Mouse (Mus musculus): ENCODE measurements at regions not wholly inside any gene's neighbourhood (a gene's known extent, or its start where the extent isn't known, plus 50 kb on each side); places are given as distances from the start of the nearest gene placed in this dataset.
A peak's percentile ranks its signal among the peaks of the same experiment; 100 is the strongest.

GRCm38 (mm10) chr10:121150668-121151067, 116.9 kb downstream of the Wif1 start:
- peak; percentile 88 for DNase-seq (ENCODE audit: low spot score)
- peak; percentile 71 for ATAC-seq (ENCODE audit: low read depth)
- no peak overlapping the region for H3K4me2 ChIP-seq (ENCODE audit: low read depth, low read length)
- peak overlapping the region; percentile 22; the same call in 1 of the 2 replicates for H3K27ac ChIP-seq (replicated peaks; ENCODE audit: low read depth, low read length)
- H3K9ac ChIP-seq (ENCODE audit: low read depth, low read length): no peak overlapping the region
- H3K9me3 ChIP-seq (ENCODE audit: control insufficient read depth, low read length): no peaks in the 10 kb centered on the region
- no peaks in the 10 kb centered on the region for H3K27me3 ChIP-seq (replicated peaks; ENCODE audit: control insufficient read depth, insufficient read depth, low read length)
- no peaks in the 10 kb centered on the region for H3K4me1 ChIP-seq (ENCODE audit: control insufficient read depth, insufficient read depth, low read length)
- 48% methylated on average over 9 of the region's 9 CpGs for WGBS
- no peaks in the 10 kb centered on the region for H3K36me3 ChIP-seq (ENCODE audit: control insufficient read depth, insufficient read depth, low read length)
- no peak overlapping the region for H3K4me3 ChIP-seq (ENCODE audit: low read depth, low read length)

DNA sequence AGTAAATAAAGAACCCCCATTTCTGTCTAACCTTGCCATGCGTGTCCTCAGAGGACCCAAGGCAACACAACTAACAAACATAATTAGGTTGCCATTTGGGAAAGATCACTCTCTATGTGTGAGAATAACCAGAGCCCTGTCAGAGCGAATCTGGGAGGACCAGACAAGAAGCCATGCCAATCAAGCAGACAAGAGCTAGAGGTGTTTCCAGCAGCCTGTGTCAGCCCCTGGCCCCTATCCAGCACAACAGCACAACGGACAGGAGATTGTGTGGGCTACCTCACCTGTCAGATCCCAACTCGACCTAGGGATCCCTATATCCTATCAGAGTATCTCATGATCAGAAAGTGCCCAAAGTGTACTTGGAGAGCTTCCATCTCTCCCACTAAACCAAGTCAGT, 119.9 kb downstream of the Wif1 start:
- Histone ChIP-seq H3K4me2 (ENCODE audit: low read depth, low read length) (no peak overlapping the region), H3K27ac (replicated peaks; ENCODE audit: low read depth, low read length) (no peak overlapping the region), H3K4me1 (ENCODE audit: control insufficient read depth, insufficient read depth, low read length) (no peaks in the 10 kb centered on the region), H3K36me3 (ENCODE audit: control insufficient read depth, insufficient read depth, low read length) (no peaks in the 10 kb centered on the region), H3K9me3 (ENCODE audit: control insufficient read depth, low read length) (no peaks in the 10 kb centered on the region), H3K9ac (ENCODE audit: low read depth, low read length) (no peak overlapping the region), H3K4me3 (ENCODE audit: low read depth, low read length) (no peak overlapping the region), H3K27me3 (replicated peaks; ENCODE audit: control insufficient read depth, insufficient read depth, low read length) (no peaks in the 10 kb centered on the region)
- ATAC-seq (ENCODE audit: low read depth) (no peak), DNase-seq (ENCODE audit: low spot score) (no peak)
- 75% methylated on average over 4 of the region's 4 CpGs for WGBS

DNA sequence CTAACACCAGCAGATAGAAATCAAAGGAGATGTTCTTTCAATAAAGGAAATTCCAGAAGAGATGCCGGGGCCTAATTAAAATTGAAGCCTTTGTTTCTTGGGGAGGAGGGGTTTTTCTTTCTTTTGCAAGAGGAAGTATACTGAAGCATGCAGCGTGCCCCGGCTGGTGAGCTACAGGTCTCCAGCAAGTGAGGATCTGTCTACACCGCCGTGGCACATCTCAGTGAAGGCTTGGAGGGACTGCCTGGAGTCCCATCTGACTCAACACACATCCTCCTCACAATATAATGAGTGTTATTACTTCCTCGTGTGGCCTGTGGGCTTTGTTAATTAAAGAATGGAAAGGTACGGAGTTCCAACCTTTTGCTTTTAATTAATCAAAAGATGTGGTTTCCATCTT, 126.7 kb downstream of the Wif1 start:
- H3K36me3 ChIP-seq (ENCODE audit: control insufficient read depth, insufficient read depth, low read length): no peaks in the 10 kb centered on the region
- no peak overlapping the region for H3K27ac ChIP-seq (replicated peaks; ENCODE audit: low read depth, low read length)
- no peak overlapping the region for H3K9ac ChIP-seq (ENCODE audit: low read depth, low read length)
- 47% methylated on average over 7 of the region's 7 CpGs for WGBS
- no peak overlapping the region for H3K4me2 ChIP-seq (ENCODE audit: low read depth, low read length)
- H3K27me3 ChIP-seq (replicated peaks; ENCODE audit: control insufficient read depth, insufficient read depth, low read length): no peaks in the 10 kb centered on the region
- DNase-seq (ENCODE audit: low spot score) (peak; percentile 48), ATAC-seq (ENCODE audit: low read depth) (peak; percentile 47; the same call in 1 of the 2 replicates)
- 0 out of 2 replicates have a peak, but pooled peaks cover 4% of the 10 kb centered on the region for H3K9me3 ChIP-seq (ENCODE audit: control insufficient read depth, low read length)
- no peak overlapping the region for H3K4me3 ChIP-seq (ENCODE audit: low read depth, low read length)
- H3K4me1 ChIP-seq (ENCODE audit: control insufficient read depth, insufficient read depth, low read length): peaks cover 12% of the 10 kb centered on the region

GRCm38 (mm10) chr10:121161201-121161600, 127.4 kb downstream of the Wif1 start:
- H3K9ac ChIP-seq (ENCODE audit: low read depth, low read length): no peak overlapping the region
- 0 out of 2 replicates have a peak, but pooled peaks cover 4% of the 10 kb centered on the region for H3K9me3 ChIP-seq (ENCODE audit: control insufficient read depth, low read length)
- peak; percentile 45 for DNase-seq (ENCODE audit: low spot score)
- no peak overlapping the region for H3K27ac ChIP-seq (replicated peaks; ENCODE audit: low read depth, low read length)
- WGBS: 55% methylated on average over 11 of the region's 11 CpGs
- no peaks in the 10 kb centered on the region for H3K27me3 ChIP-seq (replicated peaks; ENCODE audit: control insufficient read depth, insufficient read depth, low read length)
- no peaks in the 10 kb centered on the region for H3K36me3 ChIP-seq (ENCODE audit: control insufficient read depth, insufficient read depth, low read length)
- H3K4me2 ChIP-seq (ENCODE audit: low read depth, low read length): peak overlapping the region; percentile 1; the same call in 1 of the 2 replicates
- no peak overlapping the region for H3K4me3 ChIP-seq (ENCODE audit: low read depth, low read length)
- peaks cover 12% of the 10 kb centered on the region for H3K4me1 ChIP-seq (ENCODE audit: control insufficient read depth, insufficient read depth, low read length)
- ATAC-seq (ENCODE audit: low read depth): no peak

DNA sequence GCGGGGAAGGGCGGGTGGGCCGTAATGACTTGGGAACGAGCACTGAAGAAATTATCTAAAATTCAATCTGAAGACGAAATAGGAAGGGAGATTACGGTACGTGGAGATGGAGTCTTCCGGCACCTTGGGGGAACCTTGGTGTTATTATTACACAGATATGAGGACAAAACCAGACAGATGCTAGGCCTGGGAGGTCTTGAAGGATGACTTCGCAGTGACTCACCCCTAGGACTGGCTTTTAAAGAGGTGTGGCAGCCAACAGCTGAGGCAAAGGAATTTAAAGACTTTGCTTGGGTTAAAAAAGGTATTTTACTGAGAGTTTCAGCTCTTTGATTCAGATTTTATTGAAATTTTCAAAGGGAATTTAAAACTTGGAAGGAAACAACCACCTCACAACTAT, 140.3 kb downstream of the Wif1 start:
- DNase-seq (ENCODE audit: low spot score) (no peak), ATAC-seq (ENCODE audit: low read depth) (no peak)
- WGBS: 78% methylated on average over 9 of the region's 9 CpGs
- Histone ChIP-seq H3K27ac (replicated peaks; ENCODE audit: low read depth, low read length) (no peak overlapping the region), H3K36me3 (ENCODE audit: control insufficient read depth, insufficient read depth, low read length) (no peaks in the 10 kb centered on the region), H3K27me3 (replicated peaks; ENCODE audit: control insufficient read depth, insufficient read depth, low read length) (no peaks in the 10 kb centered on the region), H3K4me1 (ENCODE audit: control insufficient read depth, insufficient read depth, low read length) (no peaks in the 10 kb centered on the region), H3K9ac (ENCODE audit: low read depth, low read length) (no peak overlapping the region), H3K4me3 (ENCODE audit: low read depth, low read length) (no peak overlapping the region), H3K4me2 (ENCODE audit: low read depth, low read length) (no peak overlapping the region), H3K9me3 (ENCODE audit: control insufficient read depth, low read length) (no peaks in the 10 kb centered on the region)

- Histone ChIP-seq H3K4me1 (ENCODE audit: control insufficient read depth, insufficient read depth, low read length) (no peaks in the 10 kb centered on the region), H3K27ac (replicated peaks; ENCODE audit: low read depth, low read length) (no peak overlapping the region), H3K27me3 (replicated peaks; ENCODE audit: control insufficient read depth, insufficient read depth, low read length) (no peaks in the 10 kb centered on the region), H3K36me3 (ENCODE audit: control insufficient read depth, insufficient read depth, low read length) (no peaks in the 10 kb centered on the region), H3K4me3 (ENCODE audit: low read depth, low read length) (no peak overlapping the region), H3K9me3 (ENCODE audit: control insufficient read depth, low read length) (no peaks in the 10 kb centered on the region), H3K9ac (ENCODE audit: low read depth, low read length) (no peak overlapping the region), H3K4me2 (ENCODE audit: low read depth, low read length) (no peak overlapping the region)
- ATAC-seq (ENCODE audit: low read depth): no peak
- 74% methylated on average over 7 of the region's 7 CpGs for WGBS
- DNase-seq (ENCODE audit: low spot score): peak; percentile 65
These were observed 155.4 kb downstream of the Wif1 start for GRCm38 (mm10) chr10:121189139-121189538.

- WGBS: 69% methylated on average over 2 of the region's 2 CpGs
- ATAC-seq (ENCODE audit: low read depth) (no peak), DNase-seq (ENCODE audit: low spot score) (no peak)
- H3K9ac ChIP-seq (ENCODE audit: low read depth, low read length): no peak overlapping the region
- no peaks in the 10 kb centered on the region for H3K27me3 ChIP-seq (replicated peaks; ENCODE audit: control insufficient read depth, insufficient read depth, low read length)
- H3K4me3 ChIP-seq (ENCODE audit: low read depth, low read length): no peak overlapping the region
- H3K36me3 ChIP-seq (ENCODE audit: control insufficient read depth, insufficient read depth, low read length): no peaks in the 10 kb centered on the region
- no peak overlapping the region for H3K4me2 ChIP-seq (ENCODE audit: low read depth, low read length)
- no peaks in the 10 kb centered on the region for H3K4me1 ChIP-seq (ENCODE audit: control insufficient read depth, insufficient read depth, low read length)
- no peaks in the 10 kb centered on the region for H3K9me3 ChIP-seq (ENCODE audit: control insufficient read depth, low read length)
- H3K27ac ChIP-seq (replicated peaks; ENCODE audit: low read depth, low read length): no peak overlapping the region
These were observed 151.8 kb downstream of the Tbc1d30 start for GRCm38 (mm10) chr10:121199236-121199635.

DNA sequence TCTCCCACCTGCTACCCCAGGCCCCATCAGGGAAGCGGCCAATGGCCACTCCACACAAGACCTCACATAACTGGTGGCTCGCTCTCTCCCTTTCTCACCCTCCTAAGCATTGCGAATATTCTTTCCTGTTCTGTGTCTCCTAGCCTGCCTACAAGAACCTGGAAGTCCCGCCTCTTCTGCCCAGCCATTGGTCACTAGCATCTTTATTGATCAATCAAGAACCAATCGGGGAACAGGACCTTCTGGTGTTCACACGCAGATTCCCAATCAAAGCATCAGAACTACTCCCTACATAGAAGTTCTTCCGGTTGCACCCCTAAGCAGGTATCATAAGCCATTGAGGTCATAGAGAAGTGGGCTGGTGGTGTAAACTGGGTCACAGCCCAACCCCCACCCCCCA, 148.5 kb downstream of the Tbc1d30 start:
- 91% methylated on average over 7 of the region's 7 CpGs for WGBS
- no peaks in the 10 kb centered on the region for H3K36me3 ChIP-seq (ENCODE audit: control insufficient read depth, insufficient read depth, low read length)
- H3K27me3 ChIP-seq (replicated peaks; ENCODE audit: control insufficient read depth, insufficient read depth, low read length): no peaks in the 10 kb centered on the region

DNA sequence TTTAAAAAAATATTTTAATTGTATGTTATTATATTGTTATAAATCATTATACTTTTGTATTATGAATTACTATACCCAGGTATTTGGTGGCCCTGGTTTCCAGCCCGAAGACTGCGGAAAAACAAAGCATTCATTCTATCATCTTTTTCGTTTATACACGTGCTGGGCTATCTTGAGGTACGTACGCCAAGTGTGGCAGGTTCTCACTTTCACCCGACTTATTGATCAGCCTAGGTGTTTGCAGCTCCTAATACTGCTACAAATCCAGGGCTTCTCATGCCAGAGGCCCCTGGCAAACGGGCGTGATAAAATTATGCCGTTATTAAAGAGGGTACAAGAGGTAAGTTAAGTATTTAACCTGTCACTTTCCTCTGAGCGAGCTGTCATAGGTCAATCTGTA, 145.5 kb downstream of the Tbc1d30 start:
- H3K27me3 ChIP-seq (replicated peaks; ENCODE audit: control insufficient read depth, insufficient read depth, low read length): no peaks in the 10 kb centered on the region
- 0 out of 2 replicates have a peak overlapping the region, but pooled peaks have one; percentile 15 for H3K4me2 ChIP-seq (ENCODE audit: low read depth, low read length)
- H3K27ac ChIP-seq (replicated peaks; ENCODE audit: low read depth, low read length): peak overlapping the region; percentile 67; the same call in 1 of the 2 replicates
- H3K9me3 ChIP-seq (ENCODE audit: control insufficient read depth, low read length): no peaks in the 10 kb centered on the region
- peaks cover 17% of the 10 kb centered on the region for H3K4me1 ChIP-seq (ENCODE audit: control insufficient read depth, insufficient read depth, low read length)
- ATAC-seq (ENCODE audit: low read depth): no peak
- DNase-seq (ENCODE audit: low spot score): no peak
- no peak overlapping the region for H3K4me3 ChIP-seq (ENCODE audit: low read depth, low read length)
- no peak overlapping the region for H3K9ac ChIP-seq (ENCODE audit: low read depth, low read length)
- no peaks in the 10 kb centered on the region for H3K36me3 ChIP-seq (ENCODE audit: control insufficient read depth, insufficient read depth, low read length)
- 79% methylated on average over 11 of the region's 11 CpGs for WGBS

More for the DNA sequence above, 148.5 kb downstream of the Tbc1d30 start:
- H3K4me3 ChIP-seq (ENCODE audit: low read depth, low read length): no peak overlapping the region
- DNase-seq (ENCODE audit: low spot score): no peak
- peaks cover 17% of the 10 kb centered on the region for H3K4me1 ChIP-seq (ENCODE audit: control insufficient read depth, insufficient read depth, low read length)
- no peaks in the 10 kb centered on the region for H3K9me3 ChIP-seq (ENCODE audit: control insufficient read depth, low read length)
- H3K4me2 ChIP-seq (ENCODE audit: low read depth, low read length): no peak overlapping the region
- no peak overlapping the region for H3K27ac ChIP-seq (replicated peaks; ENCODE audit: low read depth, low read length)
- no peak for ATAC-seq (ENCODE audit: low read depth)
- no peak overlapping the region for H3K9ac ChIP-seq (ENCODE audit: low read depth, low read length)
